Mouse (Mus musculus): ENCODE results near the gene Ninj2. TPM values are rescaled to one million over a fixed set of nuclear protein-coding genes. Genes with fewer than 3 reads are reported as not detected.

Ninj2 gene
- total and polyA plus RNA-seq, 2 experiments from 2014 or later, result not detected

DNA sequence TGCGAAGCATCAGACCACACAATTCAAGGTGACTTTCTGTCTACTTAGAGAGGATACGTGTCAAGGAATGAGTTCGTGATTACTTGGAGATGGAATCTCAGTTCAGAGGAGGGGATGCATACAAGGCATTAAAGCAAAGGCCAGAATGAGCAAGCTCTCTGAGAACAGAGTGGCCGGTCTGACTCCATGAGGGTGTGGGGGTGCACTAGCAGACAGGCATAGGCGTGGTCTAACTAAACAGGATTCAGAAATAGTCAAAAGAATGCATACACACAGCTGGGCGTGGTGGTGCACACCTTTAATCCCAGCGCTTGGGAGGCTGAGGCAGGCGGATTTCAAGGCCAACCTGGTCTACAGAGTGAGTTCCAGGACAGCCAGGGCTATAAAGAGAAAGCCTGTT is 33.3 kb downstream of the Ninj2 start:
- no peak for DNase-seq
- no peaks in the 10 kb centered on the region for H3K27me3 ChIP-seq (ENCODE audit: insufficient read depth, low read length)
- no peaks in the 10 kb centered on the region for H3K4me1 ChIP-seq (ENCODE audit: insufficient read depth)
- no peak overlapping the region for H3K4me2 ChIP-seq (ENCODE audit: low read depth)
- WGBS, result 91% methylated on average over 8 of the region's 8 CpGs
- H3K36me3 ChIP-seq (ENCODE audit: insufficient read depth), result no peaks in the 10 kb centered on the region
- ATAC-seq, result no peak
- H3K9me3 ChIP-seq (ENCODE audit: low read length), result no peaks in the 10 kb centered on the region
- no peak overlapping the region for H3K9ac ChIP-seq
- no peak overlapping the region for H3K27ac ChIP-seq (ENCODE audit: low read depth, low read length)
- H3K4me3 ChIP-seq (ENCODE audit: low read depth, low read length), result no peak overlapping the region
- no peak for TF ChIP-seq CTCF (IDR thresholded peaks at IDR 0.05; ENCODE audit: low read depth)

DNA sequence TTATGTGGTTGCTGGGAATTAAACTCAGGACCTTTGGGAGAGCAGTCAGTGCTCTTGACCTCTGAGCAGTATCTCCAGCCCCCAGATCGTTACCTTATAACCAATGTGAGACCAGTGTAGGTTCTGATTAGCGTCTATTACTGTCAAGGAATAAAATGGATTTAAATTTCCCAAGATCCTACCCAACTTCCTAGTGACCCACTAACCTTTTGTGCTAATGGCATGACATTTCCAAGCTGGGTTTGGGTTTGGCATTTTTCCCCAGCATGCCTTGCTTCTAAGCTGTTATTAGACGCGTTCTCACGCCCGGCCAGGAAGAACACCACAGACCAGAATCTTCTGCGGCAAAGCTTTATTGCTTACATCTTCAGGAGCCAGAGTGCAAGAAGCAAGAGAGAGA is 34.2 kb downstream of the Ninj2 start:
- H3K27me3 ChIP-seq (ENCODE audit: insufficient read depth, low read length), result no peaks in the 10 kb centered on the region
- no peak overlapping the region for H3K4me2 ChIP-seq (ENCODE audit: low read depth)
- H3K4me3 ChIP-seq (ENCODE audit: low read depth, low read length), result no peak overlapping the region
- no peaks in the 10 kb centered on the region for H3K36me3 ChIP-seq (ENCODE audit: insufficient read depth)
- H3K9me3 ChIP-seq (ENCODE audit: low read length), result no peaks in the 10 kb centered on the region
- no peak for TF ChIP-seq CTCF (IDR thresholded peaks at IDR 0.05; ENCODE audit: low read depth)
- no peak overlapping the region for H3K27ac ChIP-seq (ENCODE audit: low read depth, low read length)
- H3K4me1 ChIP-seq (ENCODE audit: insufficient read depth), result no peaks in the 10 kb centered on the region
- no peak for DNase-seq
- 96% methylated on average over 7 of the region's 7 CpGs for WGBS
- H3K9ac ChIP-seq, result no peak overlapping the region
- ATAC-seq, result no peak

DNA sequence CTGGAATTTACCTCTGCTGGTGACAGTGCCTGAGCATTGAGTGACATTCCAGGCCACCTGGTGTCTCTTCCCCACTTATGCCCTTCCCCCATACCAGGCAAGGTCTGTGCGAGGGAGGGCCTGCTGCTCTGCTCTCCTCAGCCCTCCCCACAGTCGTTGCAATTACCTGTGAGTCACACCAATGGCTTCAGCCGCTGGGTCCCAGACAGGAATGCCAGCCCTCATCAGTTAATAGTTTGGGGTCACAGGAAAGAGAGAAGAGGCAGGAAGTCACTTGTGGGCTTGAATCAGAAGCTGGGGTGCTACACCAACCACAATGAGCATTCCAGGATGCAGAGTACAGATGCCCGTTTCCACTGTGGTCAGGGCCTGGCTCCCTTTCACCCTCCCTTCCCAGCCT is 41.6 kb downstream of the Ninj2 start:
- ATAC-seq, result no peak

DNA sequence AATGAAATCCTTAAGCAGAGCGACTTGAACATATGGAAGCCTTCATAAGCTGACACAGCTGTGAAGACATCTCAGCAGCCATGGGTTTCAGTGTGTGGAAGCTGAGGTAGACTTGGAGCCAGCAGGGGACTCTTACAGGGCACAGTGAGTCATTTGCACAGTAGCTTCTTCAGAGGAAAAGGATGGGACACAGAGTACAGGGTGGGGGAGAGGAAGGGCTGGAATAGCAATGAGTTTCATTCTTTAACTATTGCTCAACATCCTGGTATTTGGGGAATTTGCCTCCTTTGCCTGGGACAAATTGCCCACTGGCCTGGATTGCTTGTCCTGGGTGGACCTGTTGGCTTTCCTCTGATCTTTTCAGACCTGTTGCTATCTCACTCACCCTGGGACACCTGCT is 52.3 kb downstream of the Ninj2 start:
- H3K27ac ChIP-seq (ENCODE audit: low read depth, low read length), result no peak overlapping the region
- no peak overlapping the region for H3K4me3 ChIP-seq (ENCODE audit: low read depth, low read length)
- 81% methylated on average over 1 of the region's 1 CpGs for WGBS
- DNase-seq (no peak), ATAC-seq (no peak)
- H3K9me3 ChIP-seq (ENCODE audit: low read length), result no peaks in the 10 kb centered on the region
- no peak overlapping the region for H3K4me2 ChIP-seq (ENCODE audit: low read depth)
- H3K4me1 ChIP-seq (ENCODE audit: insufficient read depth), result no peaks in the 10 kb centered on the region
- no peaks in the 10 kb centered on the region for H3K36me3 ChIP-seq (ENCODE audit: insufficient read depth)
- no peak for TF ChIP-seq CTCF (IDR thresholded peaks at IDR 0.05; ENCODE audit: low read depth)
- no peak overlapping the region for H3K9ac ChIP-seq
- no peaks in the 10 kb centered on the region for H3K27me3 ChIP-seq (ENCODE audit: insufficient read depth, low read length)

More for the DNA sequence above, 41.6 kb downstream of the Ninj2 start:
- Histone ChIP-seq H3K4me1 (ENCODE audit: insufficient read depth) (no peaks in the 10 kb centered on the region), H3K9ac (no peak overlapping the region), H3K4me3 (ENCODE audit: low read depth, low read length) (no peak overlapping the region), H3K27ac (ENCODE audit: low read depth, low read length) (no peak overlapping the region), H3K9me3 (ENCODE audit: low read length) (no peaks in the 10 kb centered on the region), H3K27me3 (ENCODE audit: insufficient read depth, low read length) (no peaks in the 10 kb centered on the region), H3K36me3 (ENCODE audit: insufficient read depth) (no peaks in the 10 kb centered on the region), H3K4me2 (ENCODE audit: low read depth) (no peak overlapping the region)
- DNase-seq, result no peak
- WGBS, result 88% methylated on average over 4 of the region's 4 CpGs
- no peak for TF ChIP-seq CTCF (IDR thresholded peaks at IDR 0.05; ENCODE audit: low read depth)

DNA sequence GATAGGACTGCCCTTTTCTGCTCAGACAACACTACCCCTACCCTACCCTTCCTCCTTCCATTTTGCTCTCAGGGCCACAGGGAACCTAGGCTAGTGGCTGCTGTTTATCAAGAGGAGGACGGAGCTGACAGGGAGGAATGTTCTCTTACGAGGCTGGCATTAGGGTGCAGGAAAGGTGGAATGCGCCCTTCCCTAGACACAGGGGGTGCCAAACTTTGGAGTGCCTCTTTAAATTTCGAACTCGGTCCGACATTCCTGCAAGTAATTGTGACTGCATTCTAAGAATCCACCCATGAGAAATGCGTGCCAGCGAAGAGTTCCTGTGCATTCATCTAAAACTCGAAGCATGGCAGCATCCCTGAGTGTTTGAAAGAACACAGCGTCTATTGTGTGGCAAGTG is 53.5 kb downstream of the Ninj2 start:
- 41% methylated on average over 10 of the region's 10 CpGs for WGBS
- Histone ChIP-seq H3K9ac (no peak overlapping the region), H3K27ac (ENCODE audit: low read depth, low read length) (no peak overlapping the region), H3K4me3 (ENCODE audit: low read depth, low read length) (no peak overlapping the region), H3K9me3 (ENCODE audit: low read length) (no peaks in the 10 kb centered on the region), H3K36me3 (ENCODE audit: insufficient read depth) (no peaks in the 10 kb centered on the region), H3K4me2 (ENCODE audit: low read depth) (no peak overlapping the region), H3K4me1 (ENCODE audit: insufficient read depth) (no peaks in the 10 kb centered on the region), H3K27me3 (ENCODE audit: insufficient read depth, low read length) (no peaks in the 10 kb centered on the region)
- TF ChIP-seq CTCF (IDR thresholded peaks at IDR 0.05; ENCODE audit: low read depth), result no peak
- ATAC-seq (no peak), DNase-seq (no peak)

DNA sequence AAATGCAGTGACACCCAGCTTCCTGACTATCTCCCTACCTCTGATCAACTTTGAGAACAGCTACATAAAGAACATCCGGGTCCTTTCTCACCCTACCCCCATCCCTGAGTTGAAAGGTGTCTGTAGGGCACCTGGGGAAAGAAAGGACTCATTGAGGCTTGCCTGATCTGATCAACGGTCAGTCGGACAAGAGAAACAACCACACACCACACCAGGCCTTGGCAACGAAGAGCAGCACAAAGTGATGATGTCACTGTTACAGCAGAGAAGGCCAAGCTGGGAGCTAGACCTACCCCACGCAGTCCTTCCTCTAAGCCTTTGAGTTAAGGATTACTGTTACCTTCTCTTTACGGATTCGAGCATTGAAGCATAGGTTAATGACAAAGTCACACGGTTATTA is 54.3 kb downstream of the Ninj2 start:
- no peak for TF ChIP-seq CTCF (IDR thresholded peaks at IDR 0.05; ENCODE audit: low read depth)
- ATAC-seq, result no peak
- no peaks in the 10 kb centered on the region for H3K27me3 ChIP-seq (ENCODE audit: insufficient read depth, low read length)
- H3K9me3 ChIP-seq (ENCODE audit: low read length), result no peaks in the 10 kb centered on the region
- WGBS, result 47% methylated on average over 8 of the region's 8 CpGs
- no peak overlapping the region for H3K4me3 ChIP-seq (ENCODE audit: low read depth, low read length)
- H3K36me3 ChIP-seq (ENCODE audit: insufficient read depth), result no peaks in the 10 kb centered on the region
- no peaks in the 10 kb centered on the region for H3K4me1 ChIP-seq (ENCODE audit: insufficient read depth)
- no peak overlapping the region for H3K27ac ChIP-seq (ENCODE audit: low read depth, low read length)
- no peak overlapping the region for H3K4me2 ChIP-seq (ENCODE audit: low read depth)
- DNase-seq, result no peak
- H3K9ac ChIP-seq, result no peak overlapping the region

DNA sequence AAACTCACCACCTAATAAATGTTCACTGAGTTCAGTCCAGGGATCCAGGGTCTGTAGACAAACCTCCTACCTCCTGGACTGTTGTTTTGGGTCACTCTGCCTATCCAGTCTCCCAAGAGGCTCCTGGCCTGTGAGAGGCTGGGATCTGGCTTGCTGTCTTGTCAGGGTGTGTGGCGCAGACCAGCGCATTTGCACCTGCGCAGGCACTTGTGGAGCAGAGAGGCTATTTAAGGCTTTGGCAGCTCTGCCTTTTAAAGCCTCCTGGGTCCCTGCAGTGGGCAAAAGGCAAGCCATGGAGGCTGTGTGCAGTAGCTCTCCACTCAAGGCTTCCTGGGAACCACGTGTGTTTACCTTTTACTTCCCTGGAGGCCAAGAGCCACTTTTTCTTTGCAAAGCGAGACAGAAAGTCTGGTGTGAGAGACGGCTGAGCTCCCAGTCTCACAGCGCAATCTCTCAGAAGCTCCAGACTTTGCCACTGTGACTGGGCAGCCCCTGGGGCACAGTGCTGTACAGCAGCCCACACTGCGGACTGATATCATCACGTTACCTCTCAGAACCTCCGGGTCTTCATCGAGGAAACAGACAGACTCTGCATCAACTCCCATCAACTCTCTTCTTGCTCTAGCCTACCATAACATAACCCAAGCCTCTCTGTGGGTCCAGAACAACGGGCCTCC is 55.7 kb downstream of the Ninj2 start:
- TF ChIP-seq CTCF (IDR thresholded peaks at IDR 0.05; ENCODE audit: low read depth), result no peak
- 88% methylated on average over 12 of the region's 12 CpGs for WGBS
- no peak overlapping the region for H3K9ac ChIP-seq
- H3K9me3 ChIP-seq (ENCODE audit: low read length), result no peaks in the 10 kb centered on the region
- no peaks in the 10 kb centered on the region for H3K4me1 ChIP-seq (ENCODE audit: insufficient read depth)
- no peaks in the 10 kb centered on the region for H3K36me3 ChIP-seq (ENCODE audit: insufficient read depth)
- H3K4me3 ChIP-seq (ENCODE audit: low read depth, low read length), result no peak overlapping the region
- ATAC-seq (no peak), DNase-seq (no peak)
- H3K27ac ChIP-seq (ENCODE audit: low read depth, low read length), result no peak overlapping the region
- no peaks in the 10 kb centered on the region for H3K27me3 ChIP-seq (ENCODE audit: insufficient read depth, low read length)
- H3K4me2 ChIP-seq (ENCODE audit: low read depth), result no peak overlapping the region

Data from forebrain, postnatal 0 days (tissue).